Mouse (Mus musculus) stomach, postnatal 0 days (tissue): ENCODE measurements around the gene Fam124b.

ENCODE experiments used
- CTCF ChIP-seq: IDR thresholded peaks from 2 replicates; pipeline ENCODE4 v1.5.1; 2016; ENCODE audit warnings: antibody characterized with exemption, low read depth, mild to moderate bottlenecking, moderate library complexity
- EP300 ChIP-seq: optimal IDR thresholded peaks from 2 replicates; pipeline ENCODE3; 2016; ENCODE audit warnings: antibody characterized with exemption

- TF ChIP-seq CTCF (no peak), EP300 (no peak)
Observed at GRCm38 (mm10) chr1:80167706-80168105, 50.6 kb downstream of the Fam124b start.
